Mouse (Mus musculus) neural tube, embryonic 14.5 days (tissue): ENCODE results near the gene Mia2. TPM values are rescaled to one million over a fixed set of nuclear protein-coding genes. Genes with fewer than 3 reads are reported as not detected.
"Not testable (repeated sequence)": the region's sequence is repeated elsewhere in the genome, so short reads cannot be mapped to it uniquely, and the experiment has no call there.

Experiments
- ATAC-seq: fragments of 200-750 bp; cut with Nextera tagmentation; 2 replicates; pipeline ENCODE4 v1.8.0; 2017; ENCODE audit warnings: low read depth, mild to moderate bottlenecking, moderate TSS enrichment, moderate library complexity
- H3K27ac ChIP-seq: fragments of 300-500 bp; sonication (generic); 2 replicates; pipeline ENCODE4 v1.5.1; 2014; ENCODE audit warnings: low read depth, mild to moderate bottlenecking, control low read depth, low read length, moderate library complexity, mixed read lengths
- H3K27me3 ChIP-seq: fragments of 300-500 bp; sonication (generic); 2 replicates; pipeline ENCODE4 v1.6.1; 2014; ENCODE audit warnings: low read length; ENCODE audit not compliant: control insufficient read depth, insufficient read depth
- H3K36me3 ChIP-seq: fragments of 300-500 bp; sonication (generic); 2 replicates; pipeline ENCODE4 v1.6.1; 2014; ENCODE audit warnings: low read length, mixed read lengths; ENCODE audit not compliant: control insufficient read depth, insufficient read depth
- H3K4me1 ChIP-seq: fragments of 300-500 bp; sonication (generic); 2 replicates; pipeline ENCODE4 v1.6.1; 2014; ENCODE audit warnings: low read length; ENCODE audit not compliant: control insufficient read depth, insufficient read depth
- H3K4me2 ChIP-seq: fragments of 300-500 bp; sonication (generic); 2 replicates; pipeline ENCODE4 v1.6.1; 2014; ENCODE audit warnings: mild to moderate bottlenecking, low read depth, low read length, control low read depth
- H3K4me3 ChIP-seq: fragments of 300-500 bp; sonication (generic); 2 replicates; pipeline ENCODE4 v1.5.1; 2014; ENCODE audit warnings: low read depth, low read length, control low read depth, mixed read lengths
- H3K9ac ChIP-seq: fragments of 300-500 bp; sonication (generic); replicated peaks from 2 replicates; pipeline ENCODE4 v1.6.1; 2014; ENCODE audit warnings: low read depth, mild to moderate bottlenecking, control low read depth, low read length, mixed read lengths
- H3K9me3 ChIP-seq: fragments of 300-500 bp; sonication (generic); 2 replicates; pipeline ENCODE4 v1.6.1; 2016; ENCODE audit warnings: low read length; ENCODE audit not compliant: control insufficient read depth
- WGBS: fragments of 180-500 bp; shearing (Covaris S2); extraction: QIAGEN DNeasy Blood & Tissue Kit; methylation state at CpG from one replicate; pipeline ENCODE4 v1.1.7; 2014; 5-methylcytosine and 5-hydroxymethylcytosine counted together
- microRNA-seq: library from miRNA; unstranded; fragments of <30 nt; microRNA quantifications from one replicate; pipeline ENCODE4, GENCODE M21; 2016
- polyA plus RNA-seq: library from polyadenylated mRNA; unstranded; fragments of >200 nt; fragmentation: Nextera tagmentation; extraction: Ambion mirVana; gene quantifications from 2 replicates; pipeline ENCODE4 v1.2.1, GENCODE M21; 2014

The Mia2 gene
- polyA plus RNA-seq, 1 experiment from 2014 or later, result 41.4 TPM

DNA sequence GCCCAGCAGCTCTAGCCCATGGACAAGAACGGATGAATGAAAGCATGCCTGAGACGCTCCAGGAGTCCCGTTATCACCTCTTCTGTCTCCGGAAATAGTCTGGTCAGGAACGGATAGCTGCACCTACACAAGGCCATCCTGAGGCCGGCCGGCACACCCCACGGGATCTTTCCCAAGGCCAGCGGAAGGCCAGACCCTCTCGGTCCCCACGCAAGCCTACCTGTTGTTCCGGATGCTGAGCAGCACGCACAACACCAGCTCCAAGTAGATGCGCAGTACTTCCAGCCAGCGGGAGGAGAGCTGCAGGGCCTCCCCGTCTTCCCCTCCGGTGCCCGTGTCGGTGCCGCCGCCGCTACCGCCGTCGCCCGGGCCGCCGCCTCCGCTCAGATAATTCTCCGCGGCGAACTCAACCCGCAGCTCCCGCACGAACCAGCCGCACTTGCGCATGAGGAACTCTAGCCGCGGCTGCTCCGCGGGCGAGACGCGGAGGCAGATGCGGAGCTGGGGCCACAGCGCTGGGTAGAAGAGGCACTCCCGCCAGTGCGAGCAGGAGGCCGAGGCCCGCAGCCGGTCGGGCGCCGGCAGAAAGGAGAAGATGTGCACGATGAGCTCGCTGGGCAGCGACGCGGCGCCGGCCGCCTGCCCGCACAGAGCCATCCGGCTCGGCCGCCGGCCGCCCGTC, 123.2 kb downstream of the Mia2 start:
- H3K36me3 ChIP-seq, result no peaks in the 10 kb centered on the region
- ATAC-seq, result peak; percentile 7
- peak overlapping the region; percentile 90 for H3K4me2 ChIP-seq
- WGBS, result under 1% methylated on average over 68 of the region's 69 CpGs
- H3K4me3 ChIP-seq, result peak overlapping the region; percentile 98
- peak overlapping the region; percentile 97 for H3K27ac ChIP-seq
- no peaks in the 10 kb centered on the region for H3K27me3 ChIP-seq
- H3K4me1 ChIP-seq, result peaks cover 22% of the 10 kb centered on the region
- no peaks in the 10 kb centered on the region for H3K9me3 ChIP-seq
- peak overlapping the region; percentile 87 for H3K9ac ChIP-seq

DNA sequence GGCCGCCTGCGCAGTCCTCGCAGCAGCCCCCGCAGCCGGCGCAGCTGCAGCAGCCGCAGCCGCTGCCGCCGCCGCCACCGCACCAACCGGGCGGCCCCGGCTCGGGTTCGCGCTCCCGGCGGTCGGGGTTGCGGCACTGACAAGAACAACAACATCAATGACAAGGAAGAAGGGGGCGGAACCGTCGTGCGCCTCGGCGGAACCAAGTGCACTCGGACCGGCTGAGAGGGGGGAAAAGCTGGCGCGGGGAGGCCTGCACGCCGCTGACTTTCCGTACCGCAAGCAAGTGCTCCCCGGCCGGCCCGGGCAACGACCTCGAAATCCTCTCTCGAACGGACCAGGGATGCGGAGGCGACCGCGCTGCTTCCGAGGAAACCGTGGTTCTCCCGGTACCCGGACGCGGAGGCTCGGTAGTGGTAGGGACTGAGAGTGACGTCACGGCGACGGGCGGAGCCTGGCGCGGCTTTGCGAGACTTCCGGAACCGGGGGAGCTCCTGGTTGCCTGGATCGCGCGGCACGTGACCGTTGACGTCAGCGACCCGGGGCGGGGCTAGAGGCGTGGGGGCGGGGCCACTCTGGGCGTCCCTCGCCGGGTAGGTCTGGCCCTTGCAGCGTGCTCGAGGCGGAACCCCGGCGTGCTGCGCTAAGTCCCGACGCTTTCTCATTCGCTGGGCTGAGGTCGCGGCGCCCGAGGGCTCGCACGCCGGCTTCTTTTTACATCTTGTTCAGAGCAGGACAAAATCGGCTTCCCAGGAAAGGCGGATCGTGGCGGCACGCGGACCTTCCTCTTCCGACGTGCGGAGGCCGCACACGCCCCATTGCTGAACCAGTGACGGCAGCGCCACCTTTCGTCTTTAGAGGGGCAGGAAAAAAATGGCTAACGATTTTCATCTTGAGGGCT, 124.0 kb downstream of the Mia2 start, which contains the start of gene Fbxo33:
Fbxo33 (minus strand) TSS at position 401 of the 901 bp plus-strand sequence.
- Histone ChIP-seq H3K36me3 (no peaks in the 10 kb centered on the region), H3K9ac (peak within 1 kb of the TSS; percentile 87), H3K9me3 (no peaks in the 10 kb centered on the region), H3K4me1 (peaks cover 22% of the 10 kb centered on the region), H3K27me3 (no peaks in the 10 kb centered on the region), H3K4me2 (peak within 1 kb of the TSS; percentile 90), H3K27ac (peak within 1 kb of the TSS; percentile 97), H3K4me3 (peak within 1 kb of the TSS; percentile 98)
- ATAC-seq, result peak; percentile 96
- under 1% methylated on average over 106 of the region's 109 CpGs for WGBS

DNA sequence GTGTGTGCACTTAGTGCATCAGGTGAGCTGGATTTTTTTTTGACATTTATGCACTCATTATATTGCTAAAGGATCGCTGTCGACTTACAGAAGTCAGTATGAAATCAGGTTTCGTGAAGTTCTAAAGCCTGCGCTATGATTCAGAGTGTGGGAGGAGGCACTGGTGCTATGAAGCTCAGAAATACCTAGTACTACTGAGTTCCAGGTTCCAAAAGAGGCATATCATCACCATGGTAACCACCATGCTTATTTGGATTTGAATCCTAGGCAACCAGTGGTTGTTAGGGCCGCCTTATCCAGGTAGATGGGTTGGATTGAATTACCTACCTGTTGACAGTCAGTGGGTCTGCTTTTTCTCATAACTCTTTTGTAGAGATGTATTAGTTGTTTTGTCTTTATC, 132.8 kb downstream of the Mia2 start:
- H3K27me3 ChIP-seq, result no peaks in the 10 kb centered on the region
- no peaks in the 10 kb centered on the region for H3K9me3 ChIP-seq
- H3K4me3 ChIP-seq, result no peak overlapping the region
- ATAC-seq, result no peak
- H3K4me2 ChIP-seq, result no peak overlapping the region
- WGBS, result 93% methylated on average over 5 of the region's 5 CpGs
- H3K27ac ChIP-seq, result no peak overlapping the region
- H3K9ac ChIP-seq, result no peak overlapping the region
- H3K4me1 ChIP-seq, result no peaks in the 10 kb centered on the region
- H3K36me3 ChIP-seq, result no peaks in the 10 kb centered on the region

DNA sequence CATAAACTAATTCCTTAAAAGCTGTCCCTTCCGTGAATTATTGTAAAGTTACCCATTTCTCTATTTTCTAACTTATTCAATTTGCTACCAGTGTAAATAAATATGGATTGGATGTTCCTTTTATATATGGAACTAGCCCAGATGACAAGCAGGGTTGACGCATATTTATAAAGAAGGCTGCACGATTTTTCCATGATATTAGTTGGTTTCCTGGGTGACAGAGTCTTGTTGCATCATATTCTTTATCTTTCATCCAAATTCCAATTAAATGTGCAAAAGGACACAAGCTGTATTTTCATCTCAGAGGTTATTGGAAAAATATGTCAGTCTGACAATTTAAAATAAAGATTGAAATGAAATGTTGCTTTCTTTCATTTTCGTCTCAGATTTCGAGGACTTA, 142.8 kb downstream of the Mia2 start:
- H3K4me3 ChIP-seq, result no peak overlapping the region
- H3K27ac ChIP-seq, result no peak overlapping the region
- no peaks in the 10 kb centered on the region for H3K27me3 ChIP-seq
- H3K36me3 ChIP-seq, result no peaks in the 10 kb centered on the region
- H3K4me2 ChIP-seq, result no peak overlapping the region
- no peak for ATAC-seq
- H3K9ac ChIP-seq, result no peak overlapping the region
- H3K9me3 ChIP-seq, result no peaks in the 10 kb centered on the region
- WGBS, result 88% methylated on average over 5 of the region's 5 CpGs
- H3K4me1 ChIP-seq, result no peaks in the 10 kb centered on the region

DNA sequence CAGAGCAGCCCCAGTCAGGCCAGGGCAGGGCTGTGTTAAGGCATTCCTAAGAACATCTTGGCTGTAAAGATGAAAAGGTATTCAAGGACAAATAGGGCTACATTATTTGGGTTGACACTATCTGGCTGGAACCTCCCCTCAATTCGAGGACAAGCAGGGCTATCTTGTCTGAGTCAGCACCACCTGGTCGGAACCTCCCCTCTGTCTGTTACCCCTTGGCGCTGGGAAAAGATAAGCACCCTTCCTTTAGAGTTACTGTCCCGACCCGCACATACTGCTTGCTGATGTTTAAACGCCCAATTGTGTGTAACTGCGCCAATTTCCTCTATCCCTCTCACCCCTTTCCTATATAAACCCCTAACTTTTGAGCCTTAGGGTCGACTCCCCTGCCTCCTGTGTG, 145.4 kb downstream of the Mia2 start:
- H3K9me3 ChIP-seq, H3K4me1 ChIP-seq, H3K9ac ChIP-seq, ATAC-seq, H3K27me3 ChIP-seq, H3K36me3 ChIP-seq, H3K4me3 ChIP-seq, H3K4me2 ChIP-seq, H3K27ac ChIP-seq: not testable (repeated sequence)
- WGBS, result 86% methylated on average over 8 of the region's 8 CpGs

Small RNA genes within 50 kb of the gene (microRNA-seq; reads per million reads assigned to microRNA genes)
- gene Gm27284, result not detected

Other genes with a start within 250 kb of the Mia2 start
- 127 and 139 TPM in 2 replicates for gene Sec23a, start 83.8 kb upstream of the Mia2 start, polyA plus RNA-seq
- 11.9 and 15.2 TPM in 2 replicates for gene Gemin2, start 82.4 kb upstream of the Mia2 start, polyA plus RNA-seq
- 123 and 129 TPM in 2 replicates for gene Trappc6b, start 34.3 kb upstream of the Mia2 start, polyA plus RNA-seq
- gene Pnn, start 28.9 kb upstream of the Mia2 start, polyA plus RNA-seq, result 77.4 and 86.2 TPM in 2 replicates
- 10.2 and 11.1 TPM in 2 replicates for gene Fbxo33, start 123.9 kb downstream of the Mia2 start, polyA plus RNA-seq